Mouse (Mus musculus) yolk sac, embryonic 10.5 days (tissue): Measurements from ENCODE around the gene Ptpn12.
"Not testable (repeated sequence)": the region's sequence is repeated elsewhere in the genome, so short reads cannot be mapped to it uniquely, and the experiment has no call there.

Source experiments
- DNase-seq: peaks from one replicate; pipeline ENCODE4 v3.0.0-alpha.2; 2017; ENCODE audit warnings: low spot score

Ptpn12 gene

GRCm38 (mm10) chr5:20951666-20952281 is 103.9 kb downstream of the Ptpn12 start:
- DNase-seq = peak; percentile 96

GRCm38 (mm10) chr5:20950855-20951650 is 104.7 kb downstream of the Ptpn12 start:
- no peak for DNase-seq

GRCm38 (mm10) chr5:20950516-20950854 is 105.2 kb downstream of the Ptpn12 start:
- no peak for DNase-seq

GRCm38 (mm10) chr5:20950093-20950492 is 105.6 kb downstream of the Ptpn12 start:
- DNase-seq = no peak

- no peak for DNase-seq
Measured at GRCm38 (mm10) chr5:20946906-20947305, 108.8 kb downstream of the Ptpn12 start.

GRCm38 (mm10) chr5:20944961-20945748 is 110.6 kb downstream of the Ptpn12 start:
- DNase-seq = no peak

- DNase-seq = not testable (repeated sequence)
Measured at GRCm38 (mm10) chr5:20943791-20944190, 111.9 kb downstream of the Ptpn12 start.

GRCm38 (mm10) chr5:20942523-20942922 is 113.2 kb downstream of the Ptpn12 start:
- DNase-seq = no peak

- DNase-seq = no peak
Measured at GRCm38 (mm10) chr5:20941205-20941604, 114.5 kb downstream of the Ptpn12 start.

GRCm38 (mm10) chr5:20940696-20941095 is 115.0 kb downstream of the Ptpn12 start:
- no peak for DNase-seq

- DNase-seq = no peak
Measured at GRCm38 (mm10) chr5:20940040-20940571, 115.6 kb downstream of the Ptpn12 start.

GRCm38 (mm10) chr5:20938523-20938922 is 117.2 kb downstream of the Ptpn12 start:
- DNase-seq = no peak
